Mouse (Mus musculus) heart, adult 11 months (tissue): ENCODE results near the gene Slc6a11.

Experiments
- DNase-seq: peaks from one replicate; pipeline ENCODE4 v3.0.0; 2022

The Slc6a11 gene

GRCm38 (mm10) chr6:114131122-114131872 is at the start of gene Slc6a11:
Slc6a11 (plus strand) TSS chr6:114131241.
- DNase-seq: no peak

GRCm38 (mm10) chr6:114087106-114087505 is 43.9 kb upstream of the Slc6a11 start:
- DNase-seq: no peak

DNA sequence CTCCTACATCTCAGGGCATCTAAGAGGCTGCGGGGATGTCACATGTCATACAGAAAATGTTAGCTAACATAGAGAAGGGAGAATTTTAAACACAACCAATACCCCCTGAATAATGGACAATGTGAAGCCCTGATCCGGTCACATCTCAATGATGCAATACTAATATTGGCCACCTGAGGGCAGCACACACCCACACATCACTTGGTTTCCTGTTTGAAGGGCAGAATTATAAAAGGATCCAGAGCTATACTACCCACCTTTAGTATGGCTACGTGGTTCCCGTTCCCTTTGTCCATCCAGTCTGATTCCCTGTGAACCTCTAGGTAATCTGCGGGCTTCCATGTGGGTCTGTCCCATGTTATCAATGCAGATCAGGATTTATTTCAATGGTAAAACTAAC is 41.4 kb upstream of the Slc6a11 start:
- no peak for DNase-seq

DNA sequence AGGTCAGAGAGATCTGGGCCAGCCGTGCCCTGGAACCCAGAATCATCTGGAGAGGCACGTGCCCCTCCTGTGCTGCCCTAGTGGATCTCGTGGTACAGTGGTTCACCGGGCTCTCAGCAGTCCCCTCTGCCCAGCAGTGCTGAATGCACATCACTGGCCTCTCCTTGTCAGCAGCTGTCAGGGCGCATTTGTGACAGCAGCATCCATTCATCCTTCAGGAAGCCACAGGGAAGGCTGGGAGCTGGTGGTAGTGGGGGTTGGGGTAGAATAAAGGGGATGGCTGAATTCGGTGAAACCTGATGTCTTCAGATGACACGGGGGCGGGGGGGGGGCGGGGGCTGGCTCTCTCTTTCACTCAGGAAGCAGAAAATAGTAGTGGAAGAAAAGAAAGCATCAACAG is 38.8 kb upstream of the Slc6a11 start:
- DNase-seq: no peak

DNA sequence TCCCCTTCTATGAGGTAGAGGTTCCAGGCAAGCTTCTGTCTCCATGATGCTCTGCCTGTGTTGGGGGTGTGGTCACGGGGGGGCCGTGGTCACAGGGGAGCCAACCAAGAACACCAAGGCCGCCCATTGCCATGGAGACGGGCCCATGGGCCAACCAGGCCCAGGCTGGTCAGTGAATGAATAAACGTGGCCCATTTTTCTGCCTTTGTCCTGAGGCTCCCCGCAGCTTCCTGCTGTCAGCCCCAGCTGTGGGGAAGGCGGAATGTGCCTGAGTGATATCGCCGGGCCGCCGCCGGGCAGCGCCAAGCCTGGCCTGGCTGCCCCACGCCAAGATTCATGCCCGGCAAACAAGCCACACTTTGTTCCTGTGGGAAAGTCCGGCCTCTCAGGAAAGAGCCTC is 36.8 kb upstream of the Slc6a11 start:
- DNase-seq: no peak

GRCm38 (mm10) chr6:114096574-114096973 is 34.5 kb upstream of the Slc6a11 start:
- DNase-seq: no peak

GRCm38 (mm10) chr6:114101923-114102322 is 29.1 kb upstream of the Slc6a11 start:
- no peak for DNase-seq

DNA sequence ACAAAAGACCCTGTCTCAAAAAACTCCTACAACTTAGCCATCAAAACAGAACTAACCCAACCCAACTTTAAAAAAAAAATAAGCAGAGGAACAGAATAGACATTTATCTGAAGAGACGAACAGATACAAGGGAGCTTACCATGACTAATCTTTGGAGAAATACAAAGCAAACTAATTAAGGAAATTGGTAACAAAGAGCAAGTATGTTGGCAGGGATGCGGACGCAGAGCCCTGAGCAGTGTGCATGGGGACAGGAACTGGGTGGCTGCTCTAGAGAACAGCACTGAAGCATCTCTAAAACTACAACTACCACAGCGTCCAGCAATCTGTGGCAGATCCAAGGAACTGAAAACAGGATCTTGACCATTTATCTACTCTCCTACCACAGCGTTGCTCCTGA is 11.5 kb upstream of the Slc6a11 start:
- no peak for DNase-seq

GRCm38 (mm10) chr6:114125530-114125929 is 5.5 kb upstream of the Slc6a11 start:
- DNase-seq: no peak

- DNase-seq: no peak
These were observed 1.4 kb downstream of the Slc6a11 start for GRCm38 (mm10) chr6:114132472-114132871.

GRCm38 (mm10) chr6:114132916-114133315 is 1.9 kb downstream of the Slc6a11 start:
- DNase-seq: no peak

DNA sequence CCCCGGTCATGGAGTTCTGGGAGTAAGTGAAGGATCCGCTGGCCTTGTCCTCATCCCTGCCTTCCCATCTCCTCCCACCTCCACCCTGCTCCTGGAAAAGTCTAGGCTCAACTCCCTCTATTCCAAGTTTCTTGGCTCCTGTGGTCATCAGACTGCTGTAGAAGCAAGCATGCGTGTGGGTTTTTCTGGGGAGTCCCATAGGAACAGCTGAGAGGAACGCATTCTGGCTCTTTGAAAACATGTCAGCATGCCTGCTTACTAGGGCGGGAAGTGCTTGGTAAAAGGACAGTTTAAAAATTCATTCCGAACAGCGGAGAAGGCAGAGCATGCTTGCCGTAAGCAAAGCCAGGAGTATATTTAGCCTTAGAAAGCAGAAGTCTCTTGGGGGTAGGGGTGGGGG is 7.9 kb downstream of the Slc6a11 start:
- DNase-seq: no peak

DNA sequence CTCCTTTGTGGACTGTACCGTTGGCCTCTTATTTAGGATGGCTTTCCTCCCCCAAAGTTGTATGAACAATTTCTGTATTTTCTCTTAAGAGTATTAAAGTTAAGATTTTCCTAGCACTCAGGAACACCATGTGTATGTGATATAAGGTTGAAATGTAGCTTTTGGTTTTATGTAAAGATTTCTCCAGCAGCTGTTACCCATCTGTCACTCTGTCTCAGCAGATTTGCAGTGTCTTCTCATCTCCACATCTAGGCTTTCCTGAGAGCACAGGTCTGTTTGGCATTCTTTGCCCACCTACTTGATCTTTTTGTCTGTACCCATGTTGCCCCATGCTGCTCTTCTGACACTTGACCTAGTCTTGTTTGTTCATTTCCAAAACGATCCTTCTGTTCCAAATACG is 10.4 kb downstream of the Slc6a11 start:
- no peak for DNase-seq

- DNase-seq: no peak
These were observed 11.4 kb downstream of the Slc6a11 start for GRCm38 (mm10) chr6:114142480-114142879.

DNA sequence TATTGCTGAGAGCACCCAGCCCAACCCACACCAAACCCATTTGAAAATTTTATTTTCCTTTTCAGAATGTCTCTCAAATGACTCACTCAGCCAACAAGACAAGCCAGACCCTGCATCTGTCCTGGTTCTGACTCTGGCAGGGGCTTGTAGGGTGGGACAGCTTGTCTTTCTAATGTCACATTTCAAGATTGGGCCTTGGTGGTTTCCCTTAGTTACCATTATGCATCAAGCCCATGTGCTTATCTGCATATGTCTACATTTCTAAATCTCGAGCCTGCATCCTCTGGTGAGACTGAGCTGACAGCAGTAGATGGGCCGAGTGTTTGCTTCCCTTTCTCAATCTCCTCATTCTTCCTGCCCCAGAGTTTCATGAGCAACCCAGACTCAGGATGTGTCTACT is 12.5 kb downstream of the Slc6a11 start:
- no peak for DNase-seq

DNA sequence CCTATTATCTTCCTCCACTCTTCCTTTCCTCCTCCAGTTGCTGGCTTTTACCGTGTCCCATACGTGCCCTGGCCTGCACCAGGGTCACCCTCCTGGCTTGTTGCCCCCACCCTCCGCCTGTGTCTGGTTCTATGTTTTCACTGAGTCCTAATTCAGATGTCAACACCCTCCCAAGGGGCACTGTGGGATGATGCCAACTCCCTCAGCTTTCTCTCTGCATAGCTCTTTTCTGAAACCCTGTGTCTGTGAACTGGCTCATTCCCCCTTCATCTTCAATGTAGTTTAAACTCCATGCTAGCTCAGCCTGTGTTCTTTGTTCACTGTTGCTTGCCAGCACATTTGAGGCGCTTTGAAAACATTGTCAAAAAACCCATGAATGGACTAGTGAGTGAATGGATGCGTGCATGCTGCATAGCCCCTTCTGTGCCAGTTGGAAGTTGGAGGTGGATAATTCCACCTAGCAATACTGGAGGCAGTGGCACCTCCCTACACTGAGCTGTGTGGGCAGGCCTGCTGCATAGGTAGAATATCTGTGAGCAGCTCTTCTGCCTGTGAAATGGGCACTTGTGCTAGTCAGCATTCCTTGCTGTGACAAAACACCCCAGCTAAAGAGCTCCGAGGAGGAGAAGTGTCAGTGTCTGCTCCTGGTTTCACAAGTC is 13.5 kb downstream of the Slc6a11 start:
- DNase-seq: no peak

DNA sequence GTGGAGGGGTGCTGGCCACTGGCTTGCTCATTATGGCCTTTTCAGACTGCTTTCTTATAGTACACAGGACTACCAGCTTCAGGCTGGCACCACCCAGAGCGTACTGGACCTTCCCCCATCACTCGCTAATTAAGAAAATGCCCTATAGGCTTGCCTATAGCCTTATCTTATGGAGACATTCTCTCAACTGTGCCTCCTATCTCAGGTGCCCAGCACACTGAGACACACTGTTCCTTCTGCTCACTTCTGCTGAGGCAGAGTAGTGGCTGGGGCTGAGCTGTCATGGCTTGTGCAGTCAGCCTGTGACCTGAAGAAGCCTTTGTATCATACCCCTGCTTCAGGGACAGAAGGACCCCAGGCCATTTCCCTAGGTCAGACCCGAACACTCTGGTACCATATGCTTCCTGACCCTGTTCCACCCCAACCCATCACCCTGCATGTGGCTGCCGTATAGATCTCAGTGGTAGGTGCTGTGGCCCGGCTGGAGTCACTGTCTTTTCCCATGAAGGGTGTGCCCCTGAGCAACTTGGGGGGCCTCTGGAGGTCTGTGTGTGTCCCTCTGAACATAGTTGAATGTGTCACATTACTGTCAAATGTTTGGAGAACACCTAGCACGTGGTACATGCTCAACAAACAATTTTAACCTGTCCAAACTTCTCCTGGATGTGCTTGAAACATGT is 14.7 kb downstream of the Slc6a11 start:
- DNase-seq: no peak

DNA sequence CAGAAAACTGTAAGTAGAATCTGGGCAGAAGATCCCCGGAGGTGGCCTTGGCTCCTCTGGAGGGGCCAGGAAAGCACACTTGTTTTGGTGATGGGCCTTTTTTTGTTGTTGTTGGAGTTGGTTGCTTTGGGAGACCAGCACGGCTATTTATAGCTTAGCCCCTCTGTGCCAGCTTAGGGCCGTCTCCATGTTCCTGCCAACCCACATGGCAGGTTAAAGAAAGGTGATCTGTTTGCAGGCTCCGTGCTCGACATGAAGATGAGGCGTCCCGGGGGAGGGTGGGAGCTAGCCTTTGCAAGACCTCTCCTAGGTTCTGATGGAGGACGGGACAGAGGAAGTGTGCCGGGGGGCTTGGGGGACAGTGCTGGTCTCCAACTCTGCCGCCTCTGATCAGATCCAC is 24.7 kb downstream of the Slc6a11 start:
- no peak for DNase-seq

GRCm38 (mm10) chr6:114158811-114159210 is 27.8 kb downstream of the Slc6a11 start:
- DNase-seq: no peak

DNA sequence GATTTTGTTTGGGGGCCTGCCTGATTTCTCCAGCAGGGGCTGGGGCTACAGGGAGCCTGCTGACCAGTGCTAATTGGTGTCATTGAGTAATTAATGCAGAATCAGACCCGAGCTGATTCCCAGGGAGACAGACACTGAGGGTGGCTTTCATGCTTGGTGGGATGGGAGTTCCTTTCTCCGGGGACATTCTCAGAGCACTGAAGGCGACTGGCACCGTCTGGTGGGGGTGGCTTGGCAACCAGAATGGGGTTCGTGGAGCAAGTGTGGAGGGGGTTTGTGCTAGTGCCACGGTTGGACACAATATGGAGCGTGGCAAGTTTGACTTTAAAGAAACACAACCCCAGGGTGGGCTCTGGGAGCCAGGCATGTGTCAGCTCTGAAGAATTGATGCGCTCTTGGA is 29.7 kb downstream of the Slc6a11 start:
- no peak for DNase-seq

DNA sequence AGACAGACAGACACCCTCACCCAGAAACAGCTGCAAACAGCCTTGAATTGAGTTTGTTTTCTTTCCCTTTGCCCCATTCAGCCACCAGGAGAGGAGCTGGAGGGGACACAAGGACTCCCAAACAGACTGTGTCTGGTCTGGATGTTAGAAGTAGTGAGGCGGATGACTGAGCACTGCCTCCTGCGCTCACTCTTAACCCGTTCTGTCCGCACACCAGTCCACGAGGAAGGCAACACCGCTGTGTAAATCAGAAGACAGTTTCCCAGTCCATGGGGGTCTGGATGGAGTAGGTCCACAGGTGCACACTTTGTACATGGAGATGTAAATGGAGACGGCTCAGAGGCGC is 43.0 kb downstream of the Slc6a11 start:
- no peak for DNase-seq

DNA sequence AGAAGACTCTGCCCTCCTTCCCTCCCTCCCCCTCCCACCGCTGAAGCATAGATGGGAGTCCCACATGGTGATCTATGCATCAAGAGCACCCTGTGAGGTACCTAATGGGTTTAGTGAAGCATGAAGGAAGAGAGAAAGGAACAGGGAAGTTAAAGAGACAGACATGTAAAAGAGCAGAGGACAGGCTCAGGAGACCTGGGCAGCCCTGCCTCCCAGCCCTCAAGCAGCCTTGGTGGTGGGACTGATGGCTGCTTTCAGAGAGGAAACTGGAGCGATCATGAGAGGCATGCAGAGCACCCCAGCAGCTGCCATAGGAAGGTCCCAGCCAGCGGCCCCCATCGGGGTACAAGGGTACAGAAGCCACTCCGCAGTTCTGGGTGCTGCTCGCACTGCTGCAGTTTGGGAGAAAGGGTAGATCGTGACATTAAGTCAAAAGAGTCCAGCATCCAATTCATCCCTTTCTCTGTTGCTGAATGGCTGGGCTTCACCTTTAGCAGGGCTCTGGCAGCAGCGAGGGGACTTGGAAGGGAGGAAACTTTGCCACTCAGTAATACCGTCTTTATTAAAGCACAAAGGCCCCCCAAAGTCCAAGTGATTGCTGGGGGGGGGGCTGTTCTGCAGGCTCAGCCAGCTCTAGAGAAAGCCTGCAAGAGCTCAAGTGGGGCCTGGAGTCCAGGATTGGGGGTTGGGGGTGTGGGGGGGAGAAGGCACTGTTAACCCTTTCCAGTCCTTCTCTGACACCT is 43.5 kb downstream of the Slc6a11 start:
- DNase-seq: no peak

GRCm38 (mm10) chr6:114178141-114178540 is 47.1 kb downstream of the Slc6a11 start:
- DNase-seq: no peak
